Mouse (Mus musculus) liver, postnatal 0 days (tissue): Measurements from ENCODE around the gene Gpr84. TPM values are rescaled to one million over a fixed set of nuclear protein-coding genes. Genes with fewer than 3 reads are reported as not detected.

ENCODE experiments used
- ATAC-seq: fragments of 200-750 bp; cut with Nextera tagmentation; 2 replicates; pipeline ENCODE4 v1.8.0; 2017; ENCODE audit warnings: mild to moderate bottlenecking, moderate library complexity
- DNase-seq: peaks from one replicate; pipeline ENCODE4 v3.0.0-alpha.2; 2016
- H3K27ac ChIP-seq: fragments of 300-500 bp; sonication (generic); 2 replicates; pipeline ENCODE4 v1.5.1; 2014; ENCODE audit warnings: antibody characterized with exemption, moderate library complexity, mild to moderate bottlenecking, low read depth
- H3K27me3 ChIP-seq: fragments of 300-500 bp; sonication (generic); 2 replicates; pipeline ENCODE4 v1.6.1; 2014; ENCODE audit warnings: low read length, control low read depth, mixed read lengths; ENCODE audit not compliant: insufficient read depth
- H3K36me3 ChIP-seq: fragments of 300-500 bp; sonication (generic); replicated peaks from 2 replicates; pipeline ENCODE4 v1.6.1; 2014; ENCODE audit warnings: mild to moderate bottlenecking, control low read depth, low read length, moderate library complexity, mixed read lengths; ENCODE audit not compliant: insufficient read depth
- H3K4me1 ChIP-seq: fragments of 300-500 bp; sonication (generic); 2 replicates; pipeline ENCODE4 v1.6.1; 2014; ENCODE audit warnings: antibody characterized with exemption, mild to moderate bottlenecking, control low read depth; ENCODE audit not compliant: insufficient read depth
- H3K4me2 ChIP-seq: fragments of 300-500 bp; sonication (generic); 2 replicates; pipeline ENCODE4 v1.6.1; 2014; ENCODE audit warnings: low read depth, mild to moderate bottlenecking, low read length, moderate library complexity, mixed read lengths
- H3K4me3 ChIP-seq: fragments of 300-500 bp; sonication (generic); 2 replicates; pipeline ENCODE4 v1.5.1; 2014; ENCODE audit warnings: low read depth, low read length
- H3K9ac ChIP-seq: fragments of 300-500 bp; sonication (generic); replicated peaks from 2 replicates; pipeline ENCODE4 v1.6.1; 2014; ENCODE audit warnings: mild to moderate bottlenecking, moderate library complexity
- H3K9me3 ChIP-seq: fragments of 300-500 bp; sonication (generic); 2 replicates; pipeline ENCODE4 v1.6.1; 2016; ENCODE audit warnings: mild to moderate bottlenecking, control low read depth, low read length, mixed read lengths
- CTCF ChIP-seq: sonication (generic); IDR thresholded peaks from 2 replicates; pipeline ENCODE4 v1.5.1; 2016; ENCODE audit warnings: antibody characterized with exemption, low read depth
- EP300 ChIP-seq: IDR thresholded peaks from 2 replicates; pipeline ENCODE4 v1.6.1; 2016; ENCODE audit warnings: antibody characterized with exemption, low read depth, mild to moderate bottlenecking
- WGBS: fragments of 180-500 bp; shearing (Covaris S2); extraction: QIAGEN DNeasy Blood & Tissue Kit; methylation state at CpG from one replicate; pipeline ENCODE4 v1.1.7; 2014; ENCODE audit not compliant: insufficient replicate concordance; 5-methylcytosine and 5-hydroxymethylcytosine counted together
- polyA plus RNA-seq: library from polyadenylated mRNA; unstranded; fragments of >200 nt; fragmentation: Nextera tagmentation; extraction: Ambion mirVana; gene quantifications from 2 replicates; pipeline ENCODE4 v1.2.1, GENCODE M21; 2015

Gene Gpr84
- polyA plus RNA-seq, 1 experiment from 2014 or later = 1.8 TPM

DNA sequence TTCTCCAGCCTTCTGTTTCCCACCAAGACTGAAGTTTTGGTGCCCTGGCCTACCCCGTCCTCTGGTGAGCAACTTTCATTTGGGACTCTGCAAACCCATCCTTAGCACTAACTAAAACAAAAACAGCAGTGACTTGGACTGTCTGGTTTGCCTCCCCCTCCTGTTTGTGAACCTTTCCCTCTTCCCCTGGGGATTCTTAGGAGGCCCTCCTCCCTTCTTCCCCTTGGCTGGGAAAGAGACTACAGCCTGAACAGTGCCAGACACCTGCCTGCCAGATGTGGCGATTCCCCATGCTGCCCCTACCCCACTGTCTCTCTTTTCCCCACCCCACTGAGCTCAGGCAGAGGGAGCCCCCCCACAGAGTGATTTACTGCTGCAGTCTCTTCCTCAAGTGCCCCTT lies 9.4 kb downstream of the Gpr84 start:
- H3K4me3 ChIP-seq = no peak overlapping the region
- ATAC-seq (no peak), DNase-seq (no peak)
- no peak overlapping the region for H3K4me2 ChIP-seq
- H3K27me3 ChIP-seq = 0 out of 2 replicates have a peak, but pooled peaks cover 2% of the 10 kb centered on the region
- H3K36me3 ChIP-seq = peaks cover 33% of the 10 kb centered on the region
- no peak for TF ChIP-seq CTCF
- TF ChIP-seq EP300 = no peak
- H3K27ac ChIP-seq = no peak overlapping the region
- H3K9me3 ChIP-seq = no peaks in the 10 kb centered on the region
- no peak overlapping the region; the same call in 1 of the 2 replicates for H3K9ac ChIP-seq
- H3K4me1 ChIP-seq = peaks cover 21% of the 10 kb centered on the region
- 60% methylated on average over 2 of the region's 2 CpGs for WGBS

DNA sequence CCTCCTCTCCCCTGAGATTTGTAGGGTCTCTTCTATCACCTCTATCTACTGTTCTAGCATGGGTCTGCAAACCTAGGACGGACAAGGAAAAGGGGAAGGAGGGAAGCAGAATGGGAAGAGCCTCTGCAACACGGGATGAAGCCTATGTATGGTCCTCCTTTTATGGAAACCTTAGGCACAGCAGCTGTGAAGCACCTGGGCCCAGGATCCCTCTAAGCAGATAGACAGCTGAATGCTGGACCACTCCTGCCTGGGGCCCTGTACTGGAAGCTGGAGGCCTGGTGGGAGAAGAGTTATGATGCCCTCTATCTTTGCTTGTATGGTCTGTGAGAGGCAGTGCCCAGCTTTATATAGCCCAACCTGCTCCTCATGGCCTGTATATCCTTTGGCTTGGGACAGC lies 9.9 kb downstream of the Gpr84 start:
- DNase-seq = no peak
- no peak overlapping the region for H3K4me2 ChIP-seq
- peaks cover 16% of the 10 kb centered on the region for H3K4me1 ChIP-seq
- no peak overlapping the region for H3K9ac ChIP-seq
- peaks cover 33% of the 10 kb centered on the region for H3K36me3 ChIP-seq
- H3K9me3 ChIP-seq = no peaks in the 10 kb centered on the region
- H3K27ac ChIP-seq = no peak overlapping the region
- 0 out of 2 replicates have a peak, but pooled peaks cover under 1% of the 10 kb centered on the region for H3K27me3 ChIP-seq
- no peak overlapping the region for H3K4me3 ChIP-seq
- 45% methylated on average over 2 of the region's 2 CpGs for WGBS
- ATAC-seq = no peak
- no peak for TF ChIP-seq EP300
- no peak for TF ChIP-seq CTCF

DNA sequence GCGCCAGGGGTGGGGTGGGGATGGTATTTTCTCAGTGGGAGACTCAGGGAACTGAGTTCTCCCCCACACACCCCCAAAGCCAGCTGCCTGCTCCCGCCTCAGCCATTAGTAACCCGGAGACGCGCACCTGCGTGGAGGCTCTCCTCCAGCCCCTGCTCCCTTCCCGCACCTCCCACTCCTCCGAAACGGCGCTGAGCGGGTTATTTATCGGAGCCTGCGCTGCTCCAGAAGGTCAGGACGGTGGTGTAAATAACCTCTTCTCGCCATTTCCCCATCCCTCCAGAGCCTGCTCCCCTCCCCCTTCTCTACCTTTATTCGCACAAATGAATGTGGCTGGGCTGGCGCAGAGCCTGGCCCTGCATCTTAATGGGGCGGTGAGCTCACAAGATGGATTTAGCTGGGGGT lies 10.3 kb downstream of the Gpr84 start:
- Histone ChIP-seq H3K27ac (no peak overlapping the region), H3K27me3 (no peaks in the 10 kb centered on the region), H3K4me1 (peaks cover 15% of the 10 kb centered on the region), H3K4me3 (no peak overlapping the region), H3K4me2 (no peak overlapping the region), H3K9me3 (no peaks in the 10 kb centered on the region), H3K9ac (no peak overlapping the region), H3K36me3 (peaks cover 33% of the 10 kb centered on the region)
- DNase-seq = no peak
- 67% methylated on average over 18 of the region's 18 CpGs for WGBS
- no peak for ATAC-seq
- TF ChIP-seq EP300 (no peak), CTCF (no peak)

DNA sequence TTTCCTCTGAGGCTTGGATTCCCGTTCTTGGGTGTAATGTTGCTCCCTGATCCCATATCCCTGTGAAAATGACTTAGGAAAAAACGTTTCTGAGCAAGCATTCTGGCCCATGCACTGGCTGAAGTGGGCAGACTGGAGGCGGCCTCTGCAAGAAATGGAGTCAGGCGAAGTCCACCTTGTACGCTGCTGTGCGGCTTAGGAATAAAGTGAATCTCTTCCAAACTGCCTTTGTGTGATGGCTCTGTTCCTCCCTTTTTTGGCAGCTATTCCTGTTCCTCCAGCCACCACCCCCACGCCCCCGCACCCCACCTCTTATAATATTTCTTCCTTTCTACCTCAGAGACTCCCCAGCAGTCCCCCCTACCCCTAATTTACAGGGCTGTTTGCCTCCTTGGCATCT lies 10.8 kb downstream of the Gpr84 start:
- Histone ChIP-seq H3K9ac (no peak overlapping the region), H3K36me3 (peaks cover 35% of the 10 kb centered on the region), H3K27ac (no peak overlapping the region), H3K4me1 (peaks cover 14% of the 10 kb centered on the region), H3K4me2 (no peak overlapping the region), H3K9me3 (no peaks in the 10 kb centered on the region), H3K27me3 (no peaks in the 10 kb centered on the region), H3K4me3 (no peak overlapping the region)
- no peak for DNase-seq
- ATAC-seq = no peak
- WGBS = 69% methylated on average over 8 of the region's 8 CpGs
- TF ChIP-seq EP300 = no peak
- no peak for TF ChIP-seq CTCF

DNA sequence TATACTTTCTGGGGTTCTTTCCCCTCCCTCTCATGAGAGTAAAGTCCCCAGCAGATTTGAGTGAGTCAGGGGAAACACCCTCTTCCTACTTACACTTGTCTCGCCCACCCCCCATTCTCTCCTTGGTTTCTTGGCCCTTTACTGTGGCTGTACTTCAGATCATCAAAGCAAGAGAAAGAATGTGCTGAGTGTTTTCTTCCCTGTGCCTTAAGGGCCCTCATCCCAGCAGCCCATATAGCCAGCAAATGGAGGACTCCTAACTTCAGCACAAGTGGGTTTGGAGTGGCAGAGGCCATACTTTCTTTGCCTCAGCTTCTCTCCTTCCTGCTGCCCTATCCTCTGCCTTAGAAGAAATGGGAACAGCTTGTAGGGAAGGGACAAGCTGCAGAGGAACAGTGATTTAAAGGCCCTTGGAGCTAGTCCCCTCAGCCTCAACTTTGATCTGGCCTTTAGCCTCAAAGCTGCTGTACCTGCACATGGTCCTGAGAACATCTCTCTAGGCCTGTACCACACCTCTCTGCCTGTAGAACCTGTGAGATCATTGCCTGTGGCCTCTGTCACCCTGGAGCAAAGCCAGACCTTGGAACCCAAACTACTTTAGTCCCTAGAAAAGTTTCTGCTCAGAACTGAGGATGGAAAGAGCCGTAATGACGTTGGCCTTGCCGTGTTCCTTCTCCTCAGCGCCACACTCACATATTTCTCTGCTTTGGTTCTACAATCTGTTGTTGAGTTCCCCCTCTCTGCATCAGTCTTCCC lies 11.4 kb downstream of the Gpr84 start:
- Histone ChIP-seq H3K36me3 (peaks cover 37% of the 10 kb centered on the region), H3K9ac (no peak overlapping the region), H3K27me3 (no peaks in the 10 kb centered on the region), H3K4me2 (no peak overlapping the region), H3K27ac (no peak overlapping the region), H3K9me3 (no peaks in the 10 kb centered on the region), H3K4me1 (peaks cover 8% of the 10 kb centered on the region), H3K4me3 (no peak overlapping the region)
- ATAC-seq = no peak
- TF ChIP-seq EP300 (no peak), CTCF (no peak)
- DNase-seq = no peak
- WGBS = 81% methylated on average over 5 of the region's 5 CpGs

DNA sequence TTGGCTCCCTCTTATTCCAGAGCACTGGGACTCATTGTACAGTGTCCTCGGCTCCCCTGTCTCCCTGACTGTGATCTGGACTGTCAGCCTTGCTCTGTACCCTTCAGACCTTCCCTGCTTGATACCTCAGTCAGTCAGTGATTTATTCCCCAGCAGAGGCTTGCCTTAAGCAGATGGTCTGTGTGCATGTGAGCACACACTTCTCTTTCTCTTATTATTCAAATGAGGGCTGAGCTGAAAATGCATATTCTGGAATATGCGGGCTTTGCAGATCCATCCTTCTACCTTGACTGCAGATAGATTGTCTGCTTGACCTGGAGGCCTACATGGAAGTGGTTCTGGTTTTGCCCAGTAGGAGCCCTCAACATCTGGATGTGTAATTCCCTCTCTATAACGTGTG lies 12.4 kb downstream of the Gpr84 start:
- ATAC-seq (no peak), DNase-seq (no peak)
- TF ChIP-seq CTCF = no peak
- TF ChIP-seq EP300 = no peak
- Histone ChIP-seq H3K9me3 (no peaks in the 10 kb centered on the region), H3K9ac (no peak overlapping the region), H3K4me2 (no peak overlapping the region), H3K36me3 (peaks cover 45% of the 10 kb centered on the region), H3K27me3 (no peaks in the 10 kb centered on the region), H3K4me3 (no peak overlapping the region), H3K27ac (no peak overlapping the region), H3K4me1 (peaks cover 4% of the 10 kb centered on the region; the same call in 1 of the 2 replicates)
- 86% methylated on average over 3 of the region's 3 CpGs for WGBS
